Comparison of ENCODE assay signal across 7 mouse cellular contexts in the genomic region with DNA sequence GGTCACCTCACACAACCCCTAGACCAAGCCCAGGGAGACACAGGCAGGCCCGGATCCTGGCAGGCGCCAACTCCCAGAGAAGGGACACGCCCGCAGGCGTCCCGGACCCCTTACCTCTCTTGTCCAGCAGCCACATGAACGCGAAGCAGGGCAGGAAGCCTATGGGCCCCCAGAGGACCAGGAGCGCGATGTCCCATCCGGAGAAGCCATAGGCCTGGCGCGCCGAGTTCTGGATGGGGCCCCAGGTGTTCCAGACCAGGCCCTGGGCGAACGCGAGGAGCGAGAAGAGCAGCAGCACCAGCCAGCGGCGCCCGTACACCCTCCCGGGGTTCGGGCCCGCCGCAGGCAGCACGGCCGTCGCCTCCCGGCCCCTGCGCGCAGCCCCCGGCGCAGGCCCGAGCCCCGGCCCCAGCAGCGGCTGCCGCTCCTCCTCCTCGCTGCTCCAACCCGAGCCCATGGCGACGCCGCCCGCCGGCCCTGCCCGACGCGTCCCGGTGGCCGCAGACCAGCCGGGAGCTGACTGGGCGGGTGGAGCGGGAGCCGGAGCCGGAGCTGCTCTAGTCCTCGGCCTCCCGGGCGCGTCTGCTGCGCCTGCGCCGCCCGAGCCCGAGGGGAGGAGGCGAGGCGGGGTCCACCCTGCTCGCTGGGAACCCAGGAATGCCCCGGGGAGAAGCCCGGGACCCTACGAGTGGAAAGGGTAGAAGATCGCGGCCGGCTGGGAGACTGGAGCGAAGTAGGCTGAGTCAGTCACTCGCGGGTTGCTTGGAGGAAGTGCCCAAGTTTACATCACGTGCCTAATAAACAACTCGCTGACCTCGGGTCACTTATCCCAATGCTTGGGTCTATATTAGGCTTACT. TPM values are rescaled to one million over a fixed set of nuclear protein-coding genes. Genes with fewer than 3 reads are reported as not detected.
A peak's percentile ranks its signal among the peaks of the same experiment; 100 is the strongest.
DNase-seq lines count a peak whose midpoint lies in the region; ATAC-seq and TF ChIP-seq lines count a peak whose summit lies in the region.

Dirc2 (minus strand) TSS at position 572 of the 858 bp plus-strand sequence.

- no peak for TF ChIP-seq CTCF in kidney, adult 2 months (conservative IDR thresholded peaks at IDR 0.05; ENCODE audit: insufficient read depth, insufficient read length, low read depth, low read length)
- no peak for TF ChIP-seq CTCF in small intestine, adult 2 months (IDR thresholded peaks at IDR 0.05; ENCODE audit: extremely low read depth, insufficient read length, insufficient replicate concordance, low read depth, low read length)

- peak within 1 kb of the TSS; percentile 94 for H3K9ac ChIP-seq in embryonic facial prominence, embryonic 13.5 days
- peak within 1 kb of the TSS; percentile 88 for H3K9ac ChIP-seq in limb, embryonic 11.5 days (ENCODE audit: low read length)
- peak within 1 kb of the TSS; percentile 89 for H3K9ac ChIP-seq in midbrain, embryonic 13.5 days (replicated peaks)

- TF ChIP-seq POLR2A in kidney, adult 2 months (IDR thresholded peaks at IDR 0.05; ENCODE audit: low read depth, low read length) = no peak
- TF ChIP-seq POLR2A in small intestine, adult 2 months (IDR thresholded peaks at IDR 0.05; ENCODE audit: low read depth, low read length) = peak; percentile 54; the same call in 1 of the 2 replicates

- no peaks in the 10 kb centered on the region for H3K27me3 ChIP-seq in embryonic facial prominence, embryonic 13.5 days
- no peaks in the 10 kb centered on the region for H3K27me3 ChIP-seq in kidney, adult 2 months (replicated peaks; ENCODE audit: control insufficient read depth, insufficient read depth, low read length)
- no peaks in the 10 kb centered on the region for H3K27me3 ChIP-seq in limb, embryonic 11.5 days (ENCODE audit: control insufficient read depth, insufficient read depth, low read length)
- H3K27me3 ChIP-seq in midbrain, embryonic 13.5 days = no peaks in the 10 kb centered on the region
- H3K27me3 ChIP-seq in small intestine, adult 2 months (ENCODE audit: control insufficient read depth, insufficient read depth, low read length) = no peaks in the 10 kb centered on the region

- WGBS in embryonic facial prominence, embryonic 13.5 days = under 1% methylated on average over 74 of the region's 78 CpGs
- WGBS in kidney, adult 2 months = under 1% methylated on average over 78 of the region's 78 CpGs
- WGBS in limb, embryonic 11.5 days = under 1% methylated on average over 70 of the region's 78 CpGs
- under 1% methylated on average over 67 of the region's 78 CpGs for WGBS in midbrain, embryonic 13.5 days
- 2% methylated on average over 76 of the region's 78 CpGs for WGBS in small intestine, adult 2 months

- peak within 1 kb of the TSS; percentile 78 for H3K4me2 ChIP-seq in embryonic facial prominence, embryonic 13.5 days
- H3K4me2 ChIP-seq in limb, embryonic 11.5 days (ENCODE audit: low read depth, severe bottlenecking) = peak within 1 kb of the TSS; percentile 65
- H3K4me2 ChIP-seq in midbrain, embryonic 13.5 days (replicated peaks) = peak within 1 kb of the TSS; percentile 73

- ATAC-seq in embryonic facial prominence, embryonic 13.5 days (ENCODE audit: insufficient number of reproducible peaks, insufficient read depth, low FRiP score, low TSS enrichment, low read depth) = peak; percentile 80
- peak; percentile 63; the same call in 1 of the 2 replicates for ATAC-seq in limb, embryonic 11.5 days (ENCODE audit: insufficient number of reproducible peaks, low FRiP score, low TSS enrichment, low read depth)
- ATAC-seq in midbrain, embryonic 13.5 days = peak; percentile 89

- peak; percentile 87 for DNase-seq in adrenal gland, postnatal 14 days
- DNase-seq in heart, adult 18-20 months = peak; percentile 89 to 90
- peak; percentile 80 for DNase-seq in kidney, adult 2 months
- DNase-seq in limb, embryonic 11.5 days (ENCODE audit: low spot score) = peak; percentile 79

- no peaks in the 10 kb centered on the region; the same call in 1 of the 2 replicates for H3K36me3 ChIP-seq in embryonic facial prominence, embryonic 13.5 days
- no peaks in the 10 kb centered on the region for H3K36me3 ChIP-seq in kidney, adult 2 months (ENCODE audit: control insufficient read depth, insufficient read depth, low read length)
- H3K36me3 ChIP-seq in limb, embryonic 11.5 days (ENCODE audit: control insufficient read depth, insufficient read depth, low read length) = no peaks in the 10 kb centered on the region
- no peaks in the 10 kb centered on the region for H3K36me3 ChIP-seq in midbrain, embryonic 13.5 days
- no peaks in the 10 kb centered on the region for H3K36me3 ChIP-seq in small intestine, adult 2 months (ENCODE audit: control insufficient read depth, insufficient read depth, low read length)

- peak within 1 kb of the TSS; percentile 83 for H3K4me3 ChIP-seq in embryonic facial prominence, embryonic 13.5 days
- H3K4me3 ChIP-seq in kidney, adult 2 months (ENCODE audit: insufficient read depth, low read depth, low read length) = peak within 1 kb of the TSS; percentile 69
- peak within 1 kb of the TSS; percentile 92 for H3K4me3 ChIP-seq in limb, embryonic 11.5 days (ENCODE audit: low read depth, low read length)
- H3K4me3 ChIP-seq in midbrain, embryonic 13.5 days (replicated peaks) = peak within 1 kb of the TSS; percentile 70
- H3K4me3 ChIP-seq in small intestine, adult 2 months (ENCODE audit: low read depth, low read length) = peak within 1 kb of the TSS; percentile 93

- H3K9me3 ChIP-seq in embryonic facial prominence, embryonic 13.5 days = no peaks in the 10 kb centered on the region
- H3K9me3 ChIP-seq in limb, embryonic 11.5 days (ENCODE audit: control insufficient read depth, low read length) = no peaks in the 10 kb centered on the region
- no peaks in the 10 kb centered on the region for H3K9me3 ChIP-seq in midbrain, embryonic 13.5 days

- H3K4me1 ChIP-seq in embryonic facial prominence, embryonic 13.5 days = peaks cover 36% of the 10 kb centered on the region
- peaks cover 9% of the 10 kb centered on the region for H3K4me1 ChIP-seq in kidney, adult 2 months (ENCODE audit: control insufficient read depth, insufficient read depth, low read length)
- peaks cover 8% of the 10 kb centered on the region; the same call in 1 of the 2 replicates for H3K4me1 ChIP-seq in limb, embryonic 11.5 days (ENCODE audit: control insufficient read depth, insufficient read depth, low read length)
- peaks cover 39% of the 10 kb centered on the region for H3K4me1 ChIP-seq in midbrain, embryonic 13.5 days (replicated peaks)
- peaks cover 16% of the 10 kb centered on the region for H3K4me1 ChIP-seq in small intestine, adult 2 months (ENCODE audit: control insufficient read depth, insufficient read depth, insufficient read length, low read length)

- H3K27ac ChIP-seq in embryonic facial prominence, embryonic 13.5 days = peak within 1 kb of the TSS; percentile 73
- H3K27ac ChIP-seq in kidney, adult 2 months (ENCODE audit: insufficient read depth, low read depth, low read length) = peak within 1 kb of the TSS; percentile 66
- no peak within 1 kb of the TSS for H3K27ac ChIP-seq in limb, embryonic 11.5 days (replicated peaks; ENCODE audit: low read depth, low read length)
- H3K27ac ChIP-seq in midbrain, embryonic 13.5 days = peak within 1 kb of the TSS; percentile 75
- H3K27ac ChIP-seq in small intestine, adult 2 months (ENCODE audit: insufficient read depth, low read depth, low read length) = peak within 1 kb of the TSS; percentile 89

RNA-seq across cellular contexts. Expression of gene Dirc2, which starts in this region (rescaled TPM):
- total RNA-seq in adrenal gland, postnatal 14 days (2021) = 28.3 and 32.9 TPM in 2 replicates
- 16.5 and 16.8 TPM in 2 replicates for polyA plus RNA-seq in embryonic facial prominence, embryonic 13.5 days (2015; fragmentation: Nextera tagmentation; extraction: Ambion mirVana)
- total RNA-seq in heart, adult 18-20 months (2021) = 10 to 100 TPM; 56.4 to 59.9 TPM
- 33.3 and 35.1 TPM in 2 replicates for polyA plus RNA-seq in kidney, adult 2 months (2012; rRNA removed)
- polyA plus RNA-seq in limb, embryonic 11.5 days (2014; fragmentation: Nextera tagmentation; extraction: Ambion mirVana) = 13.0 and 15.2 TPM in 2 replicates
- 22.7 and 27.9 TPM in 2 replicates for polyA plus RNA-seq in midbrain, embryonic 13.5 days (2015; fragmentation: Nextera tagmentation; extraction: Ambion mirVana)
- polyA plus RNA-seq in small intestine, adult 2 months (2012; rRNA removed) = 27.4 and 52.7 TPM in 2 replicates
